Mouse (Mus musculus) heart, embryonic 11.5 days (tissue): Measurements from ENCODE around the gene Rdh8. TPM values are rescaled to one million over a fixed set of nuclear protein-coding genes. Genes with fewer than 3 reads are reported as not detected.

ENCODE experiments used
- ATAC-seq: fragments of 200-750 bp; cut with Nextera tagmentation; replicated peaks from 2 replicates; pipeline ENCODE4 v1.8.0; 2017; ENCODE audit warnings: moderate library complexity; ENCODE audit not compliant: insufficient number of reproducible peaks, low FRiP score, low TSS enrichment
- H3K27ac ChIP-seq: fragments of 300-500 bp; sonication (generic); 2 replicates; pipeline ENCODE4 v1.5.1; 2014; ENCODE audit warnings: mild to moderate bottlenecking, low read depth, low read length
- H3K27me3 ChIP-seq: fragments of 300-500 bp; sonication (generic); 2 replicates; pipeline ENCODE4 v1.6.1; 2014; ENCODE audit warnings: mild to moderate bottlenecking, low read length, mixed read lengths; ENCODE audit not compliant: control insufficient read depth, insufficient read depth
- H3K36me3 ChIP-seq: fragments of 300-500 bp; sonication (generic); 2 replicates; pipeline ENCODE4 v1.6.1; 2014; ENCODE audit warnings: mild to moderate bottlenecking, low read length, moderate library complexity, mixed read lengths; ENCODE audit not compliant: control insufficient read depth, insufficient read depth
- H3K4me1 ChIP-seq: fragments of 300-500 bp; sonication (generic); 2 replicates; pipeline ENCODE4 v1.6.1; 2014; ENCODE audit warnings: low read length; ENCODE audit not compliant: control insufficient read depth, insufficient read depth
- H3K4me2 ChIP-seq: fragments of 300-500 bp; sonication (generic); 2 replicates; pipeline ENCODE4 v1.6.1; 2014; ENCODE audit warnings: mild to moderate bottlenecking, moderate library complexity
- H3K4me3 ChIP-seq: fragments of 300-500 bp; sonication (generic); 2 replicates; pipeline ENCODE4 v1.5.1; 2014; ENCODE audit warnings: low read depth, low read length
- H3K9ac ChIP-seq: fragments of 300-500 bp; sonication (generic); 2 replicates; pipeline ENCODE4 v1.6.1; 2014; ENCODE audit warnings: mild to moderate bottlenecking, low read depth, low read length, moderate library complexity
- H3K9me3 ChIP-seq: fragments of 300-500 bp; sonication (generic); replicated peaks from 2 replicates; pipeline ENCODE4 v1.6.1; 2016; ENCODE audit warnings: low read length; ENCODE audit not compliant: control insufficient read depth
- WGBS: fragments of 180-500 bp; shearing (Covaris S2); extraction: QIAGEN DNeasy Blood & Tissue Kit; methylation state at CpG from one replicate; pipeline ENCODE4 v1.1.7; 2014; ENCODE audit not compliant: insufficient replicate concordance; 5-methylcytosine and 5-hydroxymethylcytosine counted together
- polyA plus RNA-seq: library from polyadenylated mRNA; unstranded; fragments of >200 nt; fragmentation: Nextera tagmentation; extraction: Ambion mirVana; gene quantifications from 2 replicates; pipeline ENCODE4 v1.2.1, GENCODE M21; 2014

Gene Rdh8
- not detected in 2 replicates for polyA plus RNA-seq

- no peaks in the 10 kb centered on the region for H3K9me3 ChIP-seq
- H3K4me1 ChIP-seq = peaks cover 7% of the 10 kb centered on the region
- no peak within 1 kb of the TSS for H3K27ac ChIP-seq
- WGBS = 75% methylated on average over 6 of the region's 6 CpGs
- no peak within 1 kb of the TSS for H3K4me3 ChIP-seq
- no peak within 1 kb of the TSS for H3K9ac ChIP-seq
- H3K27me3 ChIP-seq = peaks cover 11% of the 10 kb centered on the region; the same call in 1 of the 2 replicates
- no peak for ATAC-seq
- H3K4me2 ChIP-seq = no peak within 1 kb of the TSS
- no peaks in the 10 kb centered on the region for H3K36me3 ChIP-seq
Observed at GRCm38 (mm10) chr9:20818236-20818635, at the start of gene Rdh8. TSS of gene Rdh8 (plus strand) at chr9:20818503.

DNA sequence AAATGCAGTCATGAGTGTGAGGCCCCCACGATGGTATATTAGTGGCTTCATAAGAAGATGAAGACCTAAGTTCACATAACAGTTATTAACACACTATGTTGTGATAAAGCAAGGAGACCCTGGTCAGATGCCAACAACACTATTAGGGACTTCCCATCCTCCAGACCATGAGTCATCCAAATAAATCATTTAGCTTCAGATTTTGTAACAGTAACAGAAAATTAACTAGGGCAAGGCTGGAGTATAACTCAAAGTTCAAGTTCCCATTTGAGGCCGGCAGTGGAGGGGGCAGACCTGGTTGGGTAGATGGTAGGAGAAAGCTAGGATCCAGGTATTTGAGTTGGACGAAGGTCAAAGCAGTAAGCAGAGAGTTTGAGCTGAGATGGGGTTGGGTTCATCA, 37.0 kb upstream of the Rdh8 start:
- 78% methylated on average over 3 of the region's 3 CpGs for WGBS
- no peak overlapping the region for H3K9ac ChIP-seq
- H3K36me3 ChIP-seq = no peaks in the 10 kb centered on the region
- ATAC-seq = no peak
- no peak overlapping the region for H3K4me3 ChIP-seq
- H3K4me2 ChIP-seq = no peak overlapping the region
- no peaks in the 10 kb centered on the region for H3K4me1 ChIP-seq
- no peaks in the 10 kb centered on the region; the same call in 1 of the 2 replicates for H3K9me3 ChIP-seq
- H3K27ac ChIP-seq = no peak overlapping the region
- H3K27me3 ChIP-seq = no peaks in the 10 kb centered on the region

GRCm38 (mm10) chr9:20785055-20785454, 33.2 kb upstream of the Rdh8 start:
- ATAC-seq = no peak
- no peaks in the 10 kb centered on the region for H3K27me3 ChIP-seq
- H3K36me3 ChIP-seq = no peaks in the 10 kb centered on the region
- 53% methylated on average over 6 of the region's 6 CpGs for WGBS
- H3K4me3 ChIP-seq = no peak overlapping the region
- H3K4me2 ChIP-seq = no peak overlapping the region
- H3K4me1 ChIP-seq = no peaks in the 10 kb centered on the region
- no peaks in the 10 kb centered on the region; the same call in 1 of the 2 replicates for H3K9me3 ChIP-seq
- no peak overlapping the region for H3K9ac ChIP-seq
- H3K27ac ChIP-seq = no peak overlapping the region

DNA sequence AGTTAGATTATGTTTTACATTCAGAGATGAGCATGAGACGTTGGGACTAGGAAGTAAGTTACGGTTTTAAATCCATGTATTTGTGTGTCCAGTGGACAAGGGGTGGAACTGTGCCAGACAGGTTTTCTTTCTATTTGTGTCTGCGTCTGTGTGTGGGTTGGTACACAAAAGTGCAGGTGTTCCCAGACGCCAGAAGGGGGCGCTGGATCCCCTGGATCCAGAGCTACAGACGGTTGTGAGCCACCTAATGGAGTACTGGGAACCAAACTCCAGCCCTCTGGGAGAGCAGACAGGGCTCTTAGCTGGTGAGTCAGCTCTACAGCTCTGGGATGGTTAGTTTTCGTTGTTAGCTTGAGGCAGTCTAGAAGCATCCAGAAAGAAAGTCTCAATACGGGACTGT, 30.3 kb upstream of the Rdh8 start:
- Histone ChIP-seq H3K27ac (no peak overlapping the region), H3K9ac (no peak overlapping the region), H3K9me3 (no peaks in the 10 kb centered on the region), H3K4me2 (no peak overlapping the region), H3K27me3 (no peaks in the 10 kb centered on the region), H3K36me3 (no peaks in the 10 kb centered on the region), H3K4me3 (no peak overlapping the region), H3K4me1 (no peaks in the 10 kb centered on the region)
- 70% methylated on average over 8 of the region's 8 CpGs for WGBS
- no peak for ATAC-seq

GRCm38 (mm10) chr9:20789651-20790050, 28.7 kb upstream of the Rdh8 start:
- no peak overlapping the region for H3K27ac ChIP-seq
- WGBS = 70% methylated on average over 3 of the region's 4 CpGs
- no peaks in the 10 kb centered on the region; the same call in 1 of the 2 replicates for H3K27me3 ChIP-seq
- H3K4me2 ChIP-seq = no peak overlapping the region
- no peaks in the 10 kb centered on the region for H3K9me3 ChIP-seq
- H3K36me3 ChIP-seq = no peaks in the 10 kb centered on the region
- no peaks in the 10 kb centered on the region for H3K4me1 ChIP-seq
- no peak for ATAC-seq
- H3K4me3 ChIP-seq = no peak overlapping the region
- no peak overlapping the region for H3K9ac ChIP-seq

DNA sequence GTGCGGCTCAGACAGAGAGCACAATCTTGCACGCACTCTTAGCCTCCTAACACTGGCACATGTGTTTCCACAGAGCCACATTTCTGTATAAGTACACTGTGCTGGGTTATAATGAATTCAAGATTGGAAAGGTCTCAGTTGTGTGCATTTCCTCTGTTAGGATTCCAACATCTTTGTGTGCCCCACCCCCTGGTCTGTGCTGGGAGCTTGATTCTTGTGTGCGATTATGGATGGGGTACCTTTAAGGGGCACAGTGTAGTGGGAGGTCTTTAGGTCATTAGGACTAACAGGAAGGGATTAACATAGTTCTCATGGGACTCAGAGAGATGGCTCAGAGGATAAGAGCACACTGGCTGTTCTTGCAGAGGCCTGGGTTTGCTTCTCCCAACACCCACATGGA, 28.0 kb upstream of the Rdh8 start:
- H3K27ac ChIP-seq = no peak overlapping the region
- H3K27me3 ChIP-seq = no peaks in the 10 kb centered on the region; the same call in 1 of the 2 replicates
- no peak for ATAC-seq
- no peaks in the 10 kb centered on the region for H3K4me1 ChIP-seq
- no peak overlapping the region for H3K9ac ChIP-seq
- no peak overlapping the region for H3K4me2 ChIP-seq
- H3K4me3 ChIP-seq = no peak overlapping the region
- H3K9me3 ChIP-seq = no peaks in the 10 kb centered on the region
- 79% methylated on average over 3 of the region's 3 CpGs for WGBS
- no peaks in the 10 kb centered on the region for H3K36me3 ChIP-seq

DNA sequence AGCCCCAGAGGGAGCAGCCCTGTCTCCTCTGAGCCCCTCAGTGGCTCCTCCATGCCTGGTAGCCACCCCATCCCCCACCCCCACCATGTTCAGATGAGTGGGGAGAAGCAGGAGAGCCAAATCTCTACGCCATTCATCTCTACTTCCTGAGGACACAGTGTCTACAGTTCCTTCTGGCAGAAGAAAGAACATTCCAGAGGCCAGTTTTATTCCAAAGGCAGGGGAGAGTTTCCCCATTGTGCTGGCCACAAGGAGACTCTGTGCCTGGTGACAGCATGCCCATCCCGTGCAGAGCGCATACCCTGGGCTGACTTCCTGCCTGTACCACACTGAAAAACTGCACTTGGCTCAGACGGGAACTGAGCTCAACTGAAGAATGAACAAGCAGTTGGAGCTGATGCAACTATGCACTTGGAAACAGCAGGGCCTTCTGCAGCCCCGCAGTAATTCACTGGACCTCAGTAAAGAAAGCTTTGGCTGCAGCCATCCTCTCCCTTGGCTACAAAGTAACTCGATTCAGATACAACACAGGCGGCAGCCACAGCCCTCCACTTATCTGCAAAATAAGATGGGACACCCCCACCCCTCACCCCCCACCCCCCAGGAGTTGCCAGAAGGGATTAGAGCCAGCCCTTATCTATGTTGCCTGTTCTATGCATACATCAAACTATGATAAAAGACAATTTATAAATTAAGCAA, 24.0 kb upstream of the Rdh8 start:
- WGBS = 20% methylated on average over 7 of the region's 7 CpGs
- 0 out of 2 replicates have a peak, but pooled peaks have one; percentile 35 for ATAC-seq
- no peak overlapping the region for H3K9ac ChIP-seq
- H3K4me2 ChIP-seq = no peak overlapping the region
- no peaks in the 10 kb centered on the region; the same call in 1 of the 2 replicates for H3K27me3 ChIP-seq
- H3K4me1 ChIP-seq = no peaks in the 10 kb centered on the region
- no peak overlapping the region for H3K4me3 ChIP-seq
- H3K9me3 ChIP-seq = no peaks in the 10 kb centered on the region
- H3K36me3 ChIP-seq = no peaks in the 10 kb centered on the region
- no peak overlapping the region for H3K27ac ChIP-seq

- no peak for ATAC-seq
- Histone ChIP-seq H3K4me1 (no peaks in the 10 kb centered on the region), H3K9ac (no peak overlapping the region), H3K27ac (no peak overlapping the region), H3K36me3 (no peaks in the 10 kb centered on the region), H3K27me3 (no peaks in the 10 kb centered on the region; the same call in 1 of the 2 replicates), H3K4me3 (no peak overlapping the region), H3K9me3 (peaks cover 4% of the 10 kb centered on the region; the same call in 1 of the 2 replicates), H3K4me2 (no peak overlapping the region)
- 66% methylated on average over 13 of the region's 13 CpGs for WGBS
Observed at GRCm38 (mm10) chr9:20804266-20805158, 13.8 kb upstream of the Rdh8 start.
